Mouse (Mus musculus): ENCODE results near the gene Kcnj6. TPM values are rescaled to one million over a fixed set of nuclear protein-coding genes. Genes with fewer than 3 reads are reported as not detected.
A peak's percentile ranks its signal among the peaks of the same experiment; 100 is the strongest.

Kcnj6 gene
- polyA plus RNA-seq, 1 experiment from 2014 or later = not detected

DNA sequence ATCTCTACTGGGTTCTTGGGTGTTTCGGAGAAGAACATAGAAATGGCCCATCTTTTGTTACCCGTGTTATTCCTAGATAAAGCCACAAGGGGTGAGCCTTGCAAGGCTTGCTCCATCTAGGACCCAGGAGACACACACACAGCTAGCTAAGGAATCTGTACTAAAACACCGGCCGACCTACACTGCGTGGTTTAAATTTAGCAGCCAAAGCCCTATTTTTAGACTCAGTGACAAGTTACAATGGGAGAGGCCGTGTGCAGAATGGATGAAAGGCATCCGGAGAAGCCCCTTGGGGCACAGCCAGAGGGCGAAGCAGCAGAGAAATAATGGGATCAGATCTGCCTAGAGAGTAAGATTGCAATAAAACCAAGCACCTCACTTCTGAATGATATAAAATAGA lies 232.4 kb downstream of the Kcnj6 start:
- Histone ChIP-seq H3K36me3 (ENCODE audit: insufficient read depth, low read length) (no peaks in the 10 kb centered on the region), H3K4me1 (ENCODE audit: insufficient read depth, low read length) (peaks cover 5% of the 10 kb centered on the region; the same call in 1 of the 2 replicates), H3K9ac (replicated peaks; ENCODE audit: low read length) (no peak overlapping the region), H3K9me3 (ENCODE audit: low read length) (no peaks in the 10 kb centered on the region), H3K27me3 (ENCODE audit: insufficient read depth, low read length) (no peaks in the 10 kb centered on the region), H3K4me3 (ENCODE audit: low read length) (no peak overlapping the region), H3K27ac (ENCODE audit: low read length) (no peak overlapping the region), H3K4me2 (replicated peaks; ENCODE audit: low read depth, low read length) (0 out of 2 replicates have a peak overlapping the region, but pooled peaks have one; percentile 11)
- 0 out of 2 replicates have a peak, but pooled peaks have one; percentile 39 for ATAC-seq (ENCODE audit: low FRiP score, low TSS enrichment)
- 42% methylated on average over 8 of the region's 8 CpGs for WGBS

DNA sequence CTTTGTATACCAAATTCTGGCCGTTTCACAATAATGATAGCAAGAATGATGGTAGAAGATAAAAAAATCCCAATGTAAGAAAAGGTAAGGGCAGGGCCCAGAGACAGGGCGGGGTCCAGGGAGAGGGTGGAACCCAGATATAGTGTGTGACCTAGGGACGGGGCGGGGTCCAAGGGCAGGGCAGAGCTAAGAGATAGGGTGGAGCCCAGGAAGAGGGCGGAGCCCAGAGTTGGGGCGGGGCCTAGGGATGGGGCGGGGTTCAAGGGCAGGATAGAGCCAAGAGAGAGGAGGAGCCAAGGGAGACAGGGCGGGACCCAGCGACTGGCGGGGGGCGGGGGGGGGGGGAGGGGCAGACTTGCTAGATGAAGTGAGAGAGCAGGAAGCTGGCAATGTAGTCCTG lies 236.8 kb downstream of the Kcnj6 start:
- Histone ChIP-seq H3K27me3 (ENCODE audit: insufficient read depth, low read length) (no peaks in the 10 kb centered on the region), H3K27ac (ENCODE audit: low read length) (no peak overlapping the region), H3K4me1 (ENCODE audit: insufficient read depth, low read length) (peaks cover 5% of the 10 kb centered on the region; the same call in 1 of the 2 replicates), H3K36me3 (ENCODE audit: insufficient read depth, low read length) (no peaks in the 10 kb centered on the region), H3K4me3 (ENCODE audit: low read length) (no peak overlapping the region), H3K9me3 (ENCODE audit: low read length) (no peaks in the 10 kb centered on the region), H3K9ac (replicated peaks; ENCODE audit: low read length) (no peak overlapping the region), H3K4me2 (replicated peaks; ENCODE audit: low read depth, low read length) (no peak overlapping the region)
- WGBS = 61% methylated on average over 7 of the region's 11 CpGs
- no peak for ATAC-seq (ENCODE audit: low FRiP score, low TSS enrichment)

DNA sequence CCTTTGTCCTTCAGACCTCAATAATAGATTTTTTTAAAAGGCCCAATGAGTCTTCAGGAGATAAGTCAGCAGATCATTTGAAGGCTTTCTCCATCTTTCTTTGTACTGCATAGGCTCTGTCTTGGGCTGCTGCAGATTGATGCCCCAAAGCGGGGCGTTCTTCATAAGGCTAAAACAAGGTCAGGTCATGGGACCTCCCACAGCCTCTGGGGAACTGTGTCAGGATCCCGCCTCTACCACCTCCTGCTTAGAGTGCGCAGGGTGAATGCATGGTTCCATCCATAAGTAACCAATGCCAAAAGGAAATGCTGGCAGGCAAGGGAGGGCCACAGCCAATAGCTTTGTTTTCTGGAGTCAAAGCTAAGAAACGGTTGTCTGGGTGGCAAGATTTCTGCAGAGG lies 237.7 kb downstream of the Kcnj6 start:
- Histone ChIP-seq H3K27me3 (ENCODE audit: insufficient read depth, low read length) (no peaks in the 10 kb centered on the region), H3K36me3 (ENCODE audit: insufficient read depth, low read length) (no peaks in the 10 kb centered on the region), H3K9ac (replicated peaks; ENCODE audit: low read length) (no peak overlapping the region), H3K4me1 (ENCODE audit: insufficient read depth, low read length) (no peaks in the 10 kb centered on the region), H3K4me3 (ENCODE audit: low read length) (no peak overlapping the region), H3K4me2 (replicated peaks; ENCODE audit: low read depth, low read length) (no peak overlapping the region), H3K27ac (ENCODE audit: low read length) (no peak overlapping the region), H3K9me3 (ENCODE audit: low read length) (no peaks in the 10 kb centered on the region)
- ATAC-seq (ENCODE audit: low FRiP score, low TSS enrichment) = no peak
- 89% methylated on average over 5 of the region's 5 CpGs for WGBS

DNA sequence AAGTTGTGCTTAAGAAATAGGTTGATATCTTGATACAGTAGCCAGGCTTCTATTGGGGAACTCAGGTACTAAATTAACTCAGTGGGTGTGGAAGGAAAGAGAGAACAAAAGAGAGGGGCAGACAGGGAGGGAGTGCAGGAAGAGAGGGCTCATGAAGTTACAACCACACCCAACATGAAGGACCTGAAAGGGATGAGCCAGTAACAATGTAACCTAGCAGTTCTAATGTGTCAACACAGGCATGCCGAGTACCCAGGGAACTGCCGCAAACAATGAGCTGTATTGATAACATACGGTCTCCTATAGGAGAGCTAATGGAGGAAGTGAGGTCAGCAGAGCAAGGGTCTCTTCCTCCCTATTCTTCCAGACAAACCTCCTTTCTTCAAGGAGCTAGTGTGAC lies 238.9 kb downstream of the Kcnj6 start:
- no peaks in the 10 kb centered on the region for H3K27me3 ChIP-seq (ENCODE audit: insufficient read depth, low read length)
- no peaks in the 10 kb centered on the region for H3K9me3 ChIP-seq (ENCODE audit: low read length)
- H3K27ac ChIP-seq (ENCODE audit: low read length) = no peak overlapping the region
- no peak for ATAC-seq (ENCODE audit: low FRiP score, low TSS enrichment)
- no peak overlapping the region for H3K4me3 ChIP-seq (ENCODE audit: low read length)
- WGBS = 60% methylated on average over 3 of the region's 3 CpGs
- H3K36me3 ChIP-seq (ENCODE audit: insufficient read depth, low read length) = no peaks in the 10 kb centered on the region
- H3K4me2 ChIP-seq (replicated peaks; ENCODE audit: low read depth, low read length) = no peak overlapping the region
- H3K9ac ChIP-seq (replicated peaks; ENCODE audit: low read length) = no peak overlapping the region
- no peaks in the 10 kb centered on the region for H3K4me1 ChIP-seq (ENCODE audit: insufficient read depth, low read length)

DNA sequence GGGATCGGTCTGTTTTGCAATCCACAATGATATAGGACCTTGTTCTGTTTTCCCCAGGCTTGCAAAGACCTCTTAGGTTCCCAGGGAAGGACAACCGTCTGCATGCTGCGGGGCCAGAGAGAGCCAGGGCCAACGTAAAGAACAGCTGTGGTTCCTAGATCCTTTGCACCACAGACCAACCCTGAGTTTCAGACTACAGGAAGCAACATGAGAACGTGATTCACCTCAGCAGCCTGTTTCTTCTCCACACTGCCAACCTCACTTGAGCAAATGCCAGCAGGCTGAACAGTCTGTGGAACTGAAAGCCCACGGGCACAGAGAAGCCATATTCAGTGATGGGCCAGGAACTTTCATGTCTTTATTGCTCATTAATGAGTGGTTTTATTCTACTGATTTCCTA lies 241.1 kb downstream of the Kcnj6 start:
- Histone ChIP-seq H3K27me3 (ENCODE audit: insufficient read depth, low read length) (no peaks in the 10 kb centered on the region), H3K27ac (ENCODE audit: low read length) (no peak overlapping the region), H3K4me3 (ENCODE audit: low read length) (no peak overlapping the region), H3K9ac (replicated peaks; ENCODE audit: low read length) (no peak overlapping the region), H3K4me2 (replicated peaks; ENCODE audit: low read depth, low read length) (no peak overlapping the region), H3K4me1 (ENCODE audit: insufficient read depth, low read length) (no peaks in the 10 kb centered on the region), H3K9me3 (ENCODE audit: low read length) (no peaks in the 10 kb centered on the region), H3K36me3 (ENCODE audit: insufficient read depth, low read length) (no peaks in the 10 kb centered on the region)
- no peak for ATAC-seq (ENCODE audit: low FRiP score, low TSS enrichment)
- 57% methylated on average over 6 of the region's 6 CpGs for WGBS

DNA sequence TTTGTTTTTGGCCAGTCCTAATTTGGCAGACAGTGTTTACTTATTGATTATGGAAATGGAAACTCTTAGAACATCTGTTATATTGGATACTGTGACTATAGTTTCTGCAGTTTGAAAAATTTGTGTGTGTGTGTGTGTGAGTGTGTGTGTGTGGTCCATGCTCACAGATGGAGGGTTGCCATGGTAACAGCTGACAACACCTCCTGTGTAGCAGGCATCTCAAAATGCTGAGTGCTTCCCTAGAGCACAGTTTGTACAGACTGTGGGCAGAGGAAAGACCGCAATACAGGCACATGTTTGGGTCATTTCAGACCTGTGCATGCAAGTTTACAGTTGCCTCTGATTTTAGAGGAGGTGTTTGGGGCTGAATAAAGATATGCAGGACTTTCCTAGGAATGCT lies 244.0 kb downstream of the Kcnj6 start:
- H3K9ac ChIP-seq (replicated peaks; ENCODE audit: low read length) = no peak overlapping the region
- H3K4me3 ChIP-seq (ENCODE audit: low read length) = no peak overlapping the region
- no peak overlapping the region for H3K4me2 ChIP-seq (replicated peaks; ENCODE audit: low read depth, low read length)
- 86% methylated on average over 1 of the region's 1 CpGs for WGBS
- H3K27me3 ChIP-seq (ENCODE audit: insufficient read depth, low read length) = no peaks in the 10 kb centered on the region
- H3K27ac ChIP-seq (ENCODE audit: low read length) = no peak overlapping the region
- no peaks in the 10 kb centered on the region for H3K36me3 ChIP-seq (ENCODE audit: insufficient read depth, low read length)
- no peak for ATAC-seq (ENCODE audit: low FRiP score, low TSS enrichment)
- no peaks in the 10 kb centered on the region for H3K9me3 ChIP-seq (ENCODE audit: low read length)
- no peaks in the 10 kb centered on the region for H3K4me1 ChIP-seq (ENCODE audit: insufficient read depth, low read length)

DNA sequence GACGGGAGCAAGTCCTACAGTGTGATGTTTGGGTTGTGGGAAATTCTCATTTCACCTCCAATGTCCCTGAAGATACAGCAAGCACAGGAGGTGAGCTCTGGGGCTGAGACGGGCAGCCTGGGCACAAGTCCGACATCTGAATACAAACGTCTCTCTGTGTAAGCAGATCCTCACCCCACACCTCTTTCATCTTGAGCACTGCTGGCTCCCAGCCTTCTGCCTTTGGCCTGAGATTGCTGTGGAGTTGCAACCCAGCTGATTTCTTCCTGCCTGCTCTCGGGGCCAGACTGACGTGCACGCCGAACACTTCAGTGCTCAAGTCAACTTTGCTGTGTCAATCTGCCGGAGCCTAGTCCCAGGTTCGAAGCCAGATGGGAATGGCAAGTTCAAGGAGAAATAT lies 244.7 kb downstream of the Kcnj6 start:
- ATAC-seq (ENCODE audit: low FRiP score, low TSS enrichment) = no peak

DNA sequence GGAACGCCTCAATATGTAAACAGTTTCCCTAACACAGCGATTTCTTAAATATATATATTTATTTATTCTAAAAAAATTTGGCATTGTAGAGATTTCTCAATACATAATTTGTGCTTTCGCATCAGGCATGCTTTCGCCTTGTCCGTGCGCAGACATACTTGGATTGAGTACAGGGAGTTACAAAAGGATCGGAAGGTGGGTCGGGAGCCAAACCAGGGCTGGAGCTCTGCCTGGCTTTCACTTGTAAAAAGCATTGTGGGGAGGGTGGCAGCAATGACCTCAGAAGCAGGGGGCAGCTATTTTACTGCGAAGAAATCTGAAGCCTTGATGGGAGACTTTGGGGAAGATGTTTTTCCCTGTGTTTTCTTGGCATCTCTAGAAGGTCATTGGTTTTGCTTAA lies 252.5 kb downstream of the Kcnj6 start:
- Histone ChIP-seq H3K9ac (replicated peaks; ENCODE audit: low read length) (no peak overlapping the region), H3K27me3 (ENCODE audit: insufficient read depth, low read length) (no peaks in the 10 kb centered on the region), H3K9me3 (ENCODE audit: low read length) (no peaks in the 10 kb centered on the region), H3K27ac (ENCODE audit: low read length) (no peak overlapping the region), H3K4me1 (ENCODE audit: insufficient read depth, low read length) (peaks cover 8% of the 10 kb centered on the region), H3K4me2 (replicated peaks; ENCODE audit: low read depth, low read length) (no peak overlapping the region), H3K36me3 (ENCODE audit: insufficient read depth, low read length) (no peaks in the 10 kb centered on the region), H3K4me3 (ENCODE audit: low read length) (no peak overlapping the region)
- ATAC-seq (ENCODE audit: low FRiP score, low TSS enrichment) = no peak
- 70% methylated on average over 9 of the region's 9 CpGs for WGBS

More for the DNA sequence above, 244.7 kb downstream of the Kcnj6 start:
- WGBS = 35% methylated on average over 10 of the region's 10 CpGs
- Histone ChIP-seq H3K4me2 (replicated peaks; ENCODE audit: low read depth, low read length) (no peak overlapping the region), H3K36me3 (ENCODE audit: insufficient read depth, low read length) (no peaks in the 10 kb centered on the region), H3K27ac (ENCODE audit: low read length) (no peak overlapping the region), H3K4me1 (ENCODE audit: insufficient read depth, low read length) (no peaks in the 10 kb centered on the region), H3K27me3 (ENCODE audit: insufficient read depth, low read length) (no peaks in the 10 kb centered on the region), H3K4me3 (ENCODE audit: low read length) (no peak overlapping the region), H3K9ac (replicated peaks; ENCODE audit: low read length) (no peak overlapping the region), H3K9me3 (ENCODE audit: low read length) (no peaks in the 10 kb centered on the region)

DNA sequence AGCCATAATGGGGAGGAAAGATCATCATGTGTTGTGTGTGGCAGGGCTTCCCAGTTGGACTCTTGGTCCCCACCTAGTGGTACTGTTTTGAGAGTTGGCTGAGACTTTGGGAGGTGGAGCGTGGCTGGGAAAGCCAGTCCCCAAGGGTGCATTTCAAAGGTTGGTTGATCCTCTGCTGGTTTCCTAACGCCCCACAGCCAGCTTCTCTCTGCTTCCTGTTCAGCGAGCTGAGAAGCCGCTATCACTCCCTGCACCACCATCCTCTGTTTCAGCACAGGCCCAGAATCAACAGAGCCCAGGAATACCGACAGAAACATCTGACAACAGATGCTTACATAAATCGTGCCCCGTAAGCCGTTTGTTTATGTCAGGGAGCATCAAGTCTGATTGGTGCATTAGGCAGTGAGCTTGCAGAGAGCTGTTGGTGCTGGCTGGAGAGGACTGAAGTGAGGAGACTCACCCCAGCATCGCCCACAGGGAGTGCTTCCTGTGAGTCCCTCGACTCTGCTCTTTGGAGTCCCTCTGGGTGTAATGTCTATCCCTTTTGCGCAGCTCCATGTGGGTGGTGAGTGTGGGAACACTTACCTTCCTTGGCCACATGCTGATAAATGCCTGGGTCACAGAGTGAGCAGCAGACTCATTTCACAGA lies 253.5 kb downstream of the Kcnj6 start:
- 5% methylated on average over 11 of the region's 11 CpGs for whole genome bisulfite sequencing
- no peaks in the 10 kb centered on the region for H3K27me3 ChIP-seq (ENCODE audit: insufficient read depth, low read length)
- H3K27ac ChIP-seq (ENCODE audit: low read length) = no peak overlapping the region
- peak overlapping the region; percentile 52 for H3K4me2 ChIP-seq (replicated peaks; ENCODE audit: low read depth, low read length)
- ATAC-seq (ENCODE audit: low FRiP score, low TSS enrichment) = peak; percentile 78
- H3K4me1 ChIP-seq (ENCODE audit: insufficient read depth, low read length) = peaks cover 8% of the 10 kb centered on the region
- no peaks in the 10 kb centered on the region for H3K36me3 ChIP-seq (ENCODE audit: insufficient read depth, low read length)
- no peaks in the 10 kb centered on the region for H3K9me3 ChIP-seq (ENCODE audit: low read length)
- peak overlapping the region; percentile 39 for H3K4me3 ChIP-seq (ENCODE audit: low read length)
- peak overlapping the region; percentile 39; the same call in 1 of the 2 replicates for H3K9ac ChIP-seq (replicated peaks; ENCODE audit: low read length)

DNA sequence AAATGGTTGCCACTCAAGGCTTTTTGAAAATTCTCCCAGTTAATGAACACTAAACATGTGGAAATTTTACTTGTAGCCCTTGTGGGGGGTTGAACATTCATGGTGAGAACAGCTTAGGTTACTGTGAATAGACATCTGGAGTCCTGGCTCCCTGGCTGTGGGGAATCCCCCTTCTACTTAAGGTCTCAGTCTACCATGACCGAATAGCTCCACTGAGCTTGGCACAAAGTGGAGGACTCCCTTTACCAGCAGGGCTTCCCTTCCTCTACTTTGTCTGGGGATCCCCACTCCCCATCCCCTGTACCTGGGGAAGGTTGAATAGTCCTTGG lies 260.2 kb downstream of the Kcnj6 start:
- no peaks in the 10 kb centered on the region for H3K9me3 ChIP-seq (ENCODE audit: low read length)
- ATAC-seq (ENCODE audit: low FRiP score, low TSS enrichment) = no peak
- 81% methylated on average over 1 of the region's 1 CpGs for WGBS
- no peak overlapping the region for H3K27ac ChIP-seq (ENCODE audit: low read length)
- no peak overlapping the region for H3K4me2 ChIP-seq (replicated peaks; ENCODE audit: low read depth, low read length)
- no peaks in the 10 kb centered on the region for H3K27me3 ChIP-seq (ENCODE audit: insufficient read depth, low read length)
- H3K4me3 ChIP-seq (ENCODE audit: low read length) = no peak overlapping the region
- no peak overlapping the region for H3K9ac ChIP-seq (replicated peaks; ENCODE audit: low read length)
- no peaks in the 10 kb centered on the region for H3K4me1 ChIP-seq (ENCODE audit: insufficient read depth, low read length)
- H3K36me3 ChIP-seq (ENCODE audit: insufficient read depth, low read length) = no peaks in the 10 kb centered on the region
